Mouse (Mus musculus): ENCODE results near the gene D8Ertd738e.

D8Ertd738e gene

DNA sequence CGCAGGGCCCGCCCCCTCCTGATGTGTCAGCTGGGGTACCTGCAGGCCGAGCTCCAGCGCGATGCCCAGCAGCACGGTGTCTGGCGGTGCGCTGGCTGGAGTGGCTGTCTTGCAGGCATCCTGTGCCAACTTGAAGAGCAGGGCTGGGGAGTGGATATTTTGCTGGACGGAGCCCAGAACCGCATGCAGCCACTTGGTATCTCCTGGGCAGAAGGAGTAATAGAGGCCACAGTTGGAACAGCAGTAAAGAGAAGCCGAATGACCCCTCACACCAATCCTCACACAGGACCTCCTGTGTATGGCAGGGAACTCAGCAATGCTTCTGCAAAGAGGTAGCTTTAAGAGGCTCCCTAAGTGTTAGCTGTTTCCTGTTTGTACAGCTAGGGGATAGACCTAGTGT is 32.3 kb downstream of the D8Ertd738e start:
- ChIA-PET CTCF (interaction anchor here in 3 of 4 experiments (0.6 to 2.2 kb wide), 5 partner anchors 9 to 209 kb away, joined by 3 to 6 read pairs (median 4); no protein-coding TSS in a partner anchor), POLR2A (interaction anchor here (0.6 to 2.8 kb wide), 14 partner anchors 10 to 262 kb away, joined by 3 to 14 read pairs (median 4); partner anchors contain the start of genes 1700067K01Rik (in 1 of the 4), Asf1b (in 1 of the 4) and Gm10644 (in 1 of the 4))

- ChIA-PET POLR2A (interaction anchor here in 2 of 4 experiments (0.9 to 2.1 kb wide), 9 partner anchors 11 to 203 kb away, joined by 3 to 6 read pairs (median 3); no protein-coding TSS in a partner anchor), CTCF (interaction anchor here in 3 of 4 experiments (0.6 to 10.9 kb wide), 7 partner anchors 9 to 200 kb away, joined by 3 to 152 read pairs (median 4); partner anchors contain the start of gene Nanos3 (in 1 of the 3))
Observed at GRCm38 (mm10) chr8:84213277-84213676, 36.2 kb downstream of the D8Ertd738e start.

DNA sequence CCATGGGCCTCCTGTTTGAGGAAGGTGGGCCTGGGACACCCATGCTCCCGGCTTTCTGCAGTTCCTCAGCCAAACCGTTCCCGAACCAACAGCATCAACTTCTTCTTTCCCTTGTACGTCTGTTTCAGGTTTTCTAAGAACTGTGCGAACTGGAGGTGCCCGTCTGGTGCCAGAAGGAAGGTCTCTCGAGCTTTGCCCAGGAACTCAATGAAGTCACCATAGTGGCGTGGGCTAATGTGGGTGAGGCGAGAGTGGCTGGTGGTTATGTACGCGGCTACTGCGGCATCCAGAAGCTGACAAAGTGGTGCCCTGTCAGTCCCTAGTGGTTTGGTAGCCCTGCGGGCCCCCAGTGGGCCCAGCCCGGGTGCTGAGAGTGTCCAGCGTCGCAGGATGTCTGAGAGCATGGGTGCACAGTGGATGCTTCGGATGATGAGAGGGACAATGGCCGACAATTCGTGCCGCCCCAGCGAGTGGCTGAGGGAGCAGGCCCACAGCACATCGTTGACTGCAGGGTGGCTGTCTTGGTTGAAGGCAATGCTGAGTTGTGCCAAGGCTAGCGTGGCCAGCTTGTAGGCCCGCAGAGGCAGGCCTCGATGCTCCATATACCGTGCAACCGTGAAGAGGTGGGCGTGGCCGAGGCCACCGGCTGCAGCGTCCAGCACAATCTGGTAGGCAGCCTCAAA is 37.5 kb downstream of the D8Ertd738e start:
- ChIA-PET POLR2A (interaction anchor here in 3 of 4 experiments (0.6 to 7.2 kb wide), 11 partner anchors 10 to 107 kb away, joined by 3 to 94 read pairs (median 4); partner anchors contain the start of genes Ccdc130 (in 1 of the 3) and Dcaf15 (in 1 of the 3)), CTCF (interaction anchor here in 3 of 4 experiments (0.6 to 10.9 kb wide), 5 partner anchors 11 to 200 kb away, joined by 3 to 152 read pairs (median 3); partner anchors contain the start of genes 2210011C24Rik (in 1 of the 3) and Nanos3 (in 1 of the 3))

DNA sequence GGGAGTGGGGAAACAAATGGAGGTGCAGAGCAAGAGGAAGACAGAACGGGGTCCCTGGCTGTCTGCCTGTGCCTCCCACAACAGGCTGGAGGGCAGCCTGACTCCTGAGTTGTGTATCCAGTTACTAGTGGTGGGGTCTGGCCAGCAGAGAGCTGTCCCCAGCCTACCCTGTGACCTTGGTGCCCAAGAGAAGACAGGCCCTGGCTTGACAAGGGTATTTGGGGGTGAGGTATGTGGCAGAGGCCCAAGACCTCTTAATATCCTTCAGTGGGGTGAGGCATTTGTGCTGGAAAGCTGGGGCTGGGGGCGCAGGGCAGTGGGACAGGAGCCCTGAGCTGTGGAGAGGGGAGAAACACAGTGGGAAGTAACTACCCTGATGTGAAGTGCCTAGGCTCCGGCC is 38.3 kb downstream of the D8Ertd738e start:
- ChIA-PET POLR2A (interaction anchor here in 3 of 4 experiments (0.7 to 7.2 kb wide), 13 partner anchors 9 to 59 kb away, joined by 3 to 94 read pairs (median 4); partner anchors contain the start of gene Ccdc130 (in 1 of the 3)), CTCF (interaction anchor here in 3 of 4 experiments (0.5 to 10.9 kb wide), 10 partner anchors 10 to 380 kb away, joined by 3 to 152 read pairs (median 4); partner anchors contain the start of genes 2210011C24Rik (in 1 of the 3), Mri1 (in 1 of the 3) and Nanos3 (in 1 of the 3))

DNA sequence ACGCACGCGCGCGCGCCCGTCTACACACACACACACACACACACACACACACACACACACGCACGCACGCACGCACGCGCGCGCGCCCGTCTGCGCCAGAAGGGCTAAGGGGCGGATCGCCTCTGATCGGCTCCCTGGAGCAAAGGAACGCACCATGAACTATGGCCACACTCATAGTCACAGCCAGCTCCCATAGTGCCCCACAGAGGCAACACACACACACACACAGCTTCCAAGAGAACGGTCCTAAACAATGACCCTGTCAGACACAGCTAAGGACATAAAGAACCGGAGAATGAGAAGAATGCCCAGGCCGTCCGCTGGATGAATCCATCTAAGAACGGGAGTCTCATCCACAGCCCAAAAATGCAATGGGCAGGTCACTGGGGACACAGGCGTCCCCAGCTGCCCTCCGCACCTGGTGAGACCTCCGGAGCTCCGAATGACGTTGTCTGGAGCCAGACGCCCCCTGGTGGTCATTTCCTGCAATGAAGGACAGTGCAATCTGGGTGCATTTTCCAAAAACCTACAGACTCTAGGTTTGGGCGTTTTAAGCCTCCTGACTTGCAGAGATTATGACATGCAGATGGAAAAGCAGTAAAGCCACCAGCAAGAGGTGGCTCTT is 39.2 kb downstream of the D8Ertd738e start:
- POLR2A ChIA-PET = interaction anchor here in 3 of 4 experiments (0.6 to 7.2 kb wide), 40 partner anchors 8 to 348 kb away, joined by 3 to 94 read pairs (median 4); partner anchors contain the start of genes Dcaf15 (in 2 of the 3), Asf1b (in 1 of the 3), Ccdc130 (in 1 of the 3) and Gm10644 (in 1 of the 3)
- CTCF ChIA-PET = interaction anchor here (0.5 to 10.9 kb wide), 79 partner anchors 8 to 1169 kb away, joined by 3 to 152 read pairs (median 5); partner anchors contain the start of genes Mri1 (in 2 of the 4), Asf1b (in 1 of the 4), Ccdc130 (in 1 of the 4) and Dcaf15 (in 1 of the 4)

DNA sequence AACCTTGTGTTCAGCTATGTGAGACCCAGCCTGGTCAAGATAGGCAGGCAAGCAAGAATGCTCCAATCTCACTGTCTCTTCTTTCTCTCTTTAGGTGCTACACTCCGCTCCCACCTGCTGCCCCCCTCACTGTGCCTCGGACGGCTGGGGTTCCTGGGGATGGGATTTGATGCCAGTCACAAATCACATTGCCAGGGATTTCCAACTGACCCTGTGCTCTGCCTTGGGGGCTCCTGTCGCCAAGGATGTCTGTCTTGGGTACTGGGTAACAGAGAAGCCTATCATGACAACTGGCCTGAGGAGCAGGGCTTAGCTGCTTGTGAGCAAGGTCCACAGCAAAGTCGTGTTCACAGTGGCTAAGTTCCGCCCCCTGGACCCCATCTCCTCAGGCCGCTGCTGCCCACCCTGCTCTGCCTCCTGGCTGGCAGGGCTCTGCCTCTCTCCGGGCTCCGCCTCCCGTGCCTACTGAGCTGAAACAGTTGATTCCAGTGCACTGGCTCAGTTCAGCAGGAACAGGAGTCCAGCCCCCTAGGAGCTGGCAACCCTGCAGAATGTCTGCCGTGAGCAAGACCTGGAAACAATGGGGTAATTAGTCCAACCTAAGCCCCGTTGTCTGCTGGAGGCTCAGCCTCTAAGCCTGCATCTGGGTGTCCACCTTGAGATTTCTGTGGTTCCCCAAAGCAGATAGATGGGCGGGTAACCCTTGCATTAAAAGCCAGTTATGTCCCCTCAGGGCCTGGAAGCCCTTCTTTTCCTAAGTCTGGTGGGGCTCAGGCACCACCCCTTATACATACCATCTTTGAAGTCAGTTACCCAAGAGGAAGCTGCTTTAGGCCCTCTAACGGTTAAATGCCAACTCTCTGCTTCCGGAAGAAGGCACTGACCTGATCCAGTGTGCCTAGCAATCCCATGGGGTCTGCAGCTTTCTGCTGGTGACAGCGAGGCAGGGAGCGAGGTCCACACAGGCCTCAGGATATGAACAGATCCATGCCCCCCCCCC is 40.8 kb downstream of the D8Ertd738e start:
- POLR2A ChIA-PET = interaction anchor here (0.6 to 7.2 kb wide), 24 partner anchors 7 to 494 kb away, joined by 3 to 94 read pairs (median 4); partner anchors contain the start of genes Ccdc130 (in 1 of the 4) and Ddx39 (in 1 of the 4)
- CTCF ChIA-PET = interaction anchor here in 3 of 4 experiments (0.5 to 10.9 kb wide), 9 partner anchors 8 to 282 kb away, joined by 3 to 152 read pairs (median 4); partner anchors contain the start of genes Il27ra (in 1 of the 3) and Nanos3 (in 1 of the 3)

DNA sequence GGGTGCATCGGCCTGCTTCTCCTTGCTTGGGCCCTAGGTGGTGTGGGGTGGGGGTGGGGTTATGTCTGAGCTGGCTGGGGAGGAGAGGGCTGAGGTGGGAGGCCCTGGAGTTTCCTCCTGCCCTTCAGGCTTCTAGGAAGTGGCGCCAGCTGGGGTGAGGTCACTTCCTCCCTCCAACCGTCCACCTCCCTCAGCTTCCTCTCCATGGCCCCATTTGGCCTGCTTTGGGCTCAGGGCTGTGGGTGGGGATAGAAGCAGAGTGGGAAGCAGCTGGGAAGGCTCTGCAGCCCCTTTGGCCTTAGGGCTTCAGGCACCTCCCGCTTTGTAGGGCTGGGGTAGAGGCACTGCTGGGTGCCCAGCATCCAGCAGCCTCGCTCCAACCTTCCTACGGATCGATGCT is 41.7 kb downstream of the D8Ertd738e start:
- CTCF ChIA-PET = interaction anchor here (0.6 to 10.9 kb wide), 13 partner anchors 9 to 585 kb away, joined by 3 to 152 read pairs (median 4); partner anchors contain the start of genes Il27ra (in 1 of the 4) and Nanos3 (in 1 of the 4)
- POLR2A ChIA-PET = interaction anchor here in 3 of 4 experiments (0.5 to 7.2 kb wide), 17 partner anchors 10 to 493 kb away, joined by 3 to 94 read pairs (median 4); partner anchors contain the start of genes Ddx39 (in 1 of the 3) and Mri1 (in 1 of the 3)

DNA sequence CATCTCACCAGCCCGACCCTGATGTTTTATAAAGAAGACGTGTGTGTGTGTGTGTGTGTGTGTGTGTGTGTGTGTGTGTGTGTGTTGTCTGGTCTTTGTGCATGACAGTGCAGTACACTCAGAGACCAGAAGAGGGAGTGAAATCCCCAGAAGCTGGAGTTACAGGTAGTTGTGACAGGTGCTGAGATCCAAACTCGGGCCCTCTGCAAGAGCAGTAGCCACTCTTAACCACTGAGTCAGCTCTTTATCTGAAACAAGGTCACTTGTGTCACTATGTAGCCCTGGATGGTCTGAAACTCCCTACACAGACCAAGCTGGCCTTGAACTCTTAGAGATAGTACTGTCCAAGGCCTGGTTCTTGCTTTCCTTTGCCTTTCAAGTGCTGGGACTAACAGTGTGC is 42.9 kb downstream of the D8Ertd738e start:
- POLR2A ChIA-PET = interaction anchor here in 3 of 4 experiments (0.5 to 7.2 kb wide), 19 partner anchors 9 to 467 kb away, joined by 3 to 94 read pairs (median 4); partner anchors contain the start of genes Mri1 (in 1 of the 3) and Rfx1 (in 1 of the 3)
- CTCF ChIA-PET = interaction anchor here (0.6 to 10.9 kb wide), 28 partner anchors 10 to 194 kb away, joined by 3 to 152 read pairs (median 4); partner anchors contain the start of genes Ccdc130 (in 1 of the 4), Dcaf15 (in 1 of the 4) and Nanos3 (in 1 of the 4)

GRCm38 (mm10) chr8:84205073-84205472 is 44.4 kb downstream of the D8Ertd738e start:
- CTCF ChIA-PET = interaction anchor here in 2 of 4 experiments (0.6 to 10.9 kb wide), 3 partner anchors 18 to 43 kb away, joined by 3 to 152 read pairs (median 11); partner anchors contain the start of gene Nanos3 (in 1 of the 2)

DNA sequence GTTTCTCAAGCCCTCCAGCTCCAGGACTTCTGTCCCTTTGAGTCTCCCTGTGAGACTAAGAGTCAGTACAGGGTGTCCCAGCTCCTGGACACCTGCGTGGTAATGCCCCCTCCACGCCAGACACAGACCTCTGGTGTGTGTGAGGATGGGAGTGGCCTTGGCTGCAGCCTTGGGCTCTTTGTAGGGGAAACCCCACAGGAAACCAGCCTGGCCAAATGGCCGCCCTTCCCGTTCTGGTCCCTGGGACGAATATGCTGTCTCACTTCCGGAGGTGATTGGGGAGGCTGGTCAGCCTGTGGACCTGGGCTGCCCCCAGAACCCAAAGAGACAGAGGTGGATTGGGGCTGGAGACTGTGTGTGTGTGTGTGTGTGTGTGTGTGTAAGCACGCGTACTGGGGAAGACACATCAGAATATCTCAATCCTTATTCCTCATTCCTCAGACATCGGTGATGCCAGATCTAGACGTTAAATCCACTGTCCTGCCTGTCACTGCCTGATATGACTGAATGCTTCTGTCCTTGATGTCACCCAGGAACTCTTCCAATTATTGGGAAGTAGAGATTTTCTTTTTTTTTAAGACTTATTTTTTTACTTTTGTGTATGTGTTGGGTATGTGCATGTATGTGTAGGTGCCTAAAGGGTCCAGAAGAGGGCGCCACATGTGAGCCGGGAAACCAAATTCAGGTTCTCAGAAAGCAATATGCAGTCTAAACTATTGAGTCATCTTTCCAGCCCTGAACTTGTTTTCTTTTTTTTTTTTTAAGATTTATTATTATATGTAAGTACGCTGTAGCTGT is 45.3 kb downstream of the D8Ertd738e start:
- POLR2A ChIA-PET = interaction anchor here (0.6 to 4.6 kb wide), 25 partner anchors 11 to 711 kb away, joined by 3 to 81 read pairs (median 4); partner anchors contain the start of genes Rfx1 (in 2 of the 4), Asf1b (in 1 of the 4), Dcaf15 (in 1 of the 4) and Gm10644 (in 1 of the 4)

More at GRCm38 (mm10) chr8:84205073-84205472, 44.4 kb downstream of the D8Ertd738e start:
- POLR2A ChIA-PET = interaction anchor here in 3 of 4 experiments (0.6 to 4.6 kb wide), 4 partner anchors 15 to 84 kb away, joined by 3 to 81 read pairs (median 10); partner anchors contain the start of gene Mri1 (in 1 of the 3)

DNA sequence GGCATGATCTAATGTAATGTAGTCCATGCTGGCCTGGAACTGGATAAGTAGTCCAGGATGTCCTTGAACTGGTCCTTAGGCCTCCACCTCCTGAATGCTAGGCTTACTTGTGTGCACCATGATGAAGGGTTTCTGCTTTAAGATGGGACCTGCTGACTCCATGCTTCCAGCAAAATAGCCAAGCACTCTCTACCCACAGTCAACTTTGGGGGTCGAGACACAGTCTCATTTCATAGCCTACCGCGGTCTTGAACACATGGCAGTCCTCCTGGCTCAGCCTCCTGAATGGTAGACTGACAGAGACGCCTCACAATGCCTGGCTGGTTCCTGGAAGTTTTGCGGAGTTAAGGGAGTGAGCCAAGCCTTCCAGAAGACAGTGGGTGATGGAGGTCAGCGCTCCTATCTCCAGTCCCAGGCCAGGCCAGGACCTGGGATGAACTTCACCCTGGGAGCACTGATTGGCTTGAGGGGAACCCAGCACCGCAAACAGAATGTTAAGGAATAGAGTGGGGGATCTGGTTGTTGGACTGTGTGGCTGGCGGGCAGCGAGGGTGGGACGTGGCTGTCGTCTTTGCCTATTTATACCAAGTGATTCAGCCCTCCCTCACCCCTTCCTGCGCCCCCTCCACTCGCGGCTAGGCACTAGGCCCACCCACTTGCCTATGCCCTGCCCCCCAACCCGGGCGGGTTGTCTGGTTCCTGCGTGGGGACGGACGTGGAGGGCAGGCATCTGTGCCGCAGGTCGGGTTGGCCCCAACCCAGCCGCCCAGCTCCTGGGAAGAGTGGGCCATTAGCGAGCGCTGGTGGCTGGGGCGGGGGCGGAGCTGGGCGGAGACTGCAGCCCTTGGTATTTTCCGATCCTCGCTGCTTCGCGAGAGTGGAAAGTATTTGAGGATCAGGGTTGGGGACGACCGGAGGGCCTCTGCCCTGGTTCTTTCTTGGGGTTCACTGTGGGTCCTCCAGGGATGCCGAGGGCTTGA is 46.3 kb downstream of the D8Ertd738e start:
- ChIA-PET CTCF (interaction anchor here in 3 of 4 experiments (0.6 to 3.6 kb wide), 16 partner anchors 10 to 541 kb away, joined by 3 to 23 read pairs (median 3); partner anchors contain the start of gene Mri1 (in 1 of the 3)), POLR2A (interaction anchor here in 3 of 4 experiments (0.6 to 4.6 kb wide), 37 partner anchors 7 to 712 kb away, joined by 3 to 81 read pairs (median 4); partner anchors contain the start of genes Mri1 (in 2 of the 3), Rfx1 (in 2 of the 3), Asf1b (in 1 of the 3) and Ccdc130 (in 1 of the 3))

More for the DNA sequence above, 45.3 kb downstream of the D8Ertd738e start:
- CTCF ChIA-PET = interaction anchor here in 3 of 4 experiments (0.6 to 10.9 kb wide), 16 partner anchors 9 to 542 kb away, joined by 3 to 152 read pairs (median 3); partner anchors contain the start of genes Mri1 (in 1 of the 3) and Nanos3 (in 1 of the 3)

DNA sequence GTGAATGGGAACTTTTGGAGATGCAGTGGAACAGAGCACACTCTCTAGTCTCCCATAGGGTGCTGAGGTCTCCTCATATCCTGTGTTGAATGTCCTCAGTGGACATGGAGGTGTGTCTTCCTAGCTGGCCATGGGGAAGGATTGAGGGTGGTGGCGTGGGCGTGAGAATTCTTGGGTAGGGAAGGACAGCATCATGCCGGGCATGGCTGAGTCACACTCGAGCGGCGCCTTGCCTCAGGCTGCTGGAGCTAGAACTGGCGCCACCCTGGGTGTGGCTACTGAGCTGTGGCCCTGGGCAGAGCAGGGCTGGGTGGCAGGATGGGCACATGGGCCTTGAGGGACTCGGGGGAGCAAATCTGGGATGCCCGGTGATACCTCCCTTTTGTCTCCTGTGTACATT is 47.1 kb downstream of the D8Ertd738e start:
- ChIA-PET POLR2A (interaction anchor here in 3 of 4 experiments (0.5 to 4.6 kb wide), 30 partner anchors 8 to 1038 kb away, joined by 3 to 81 read pairs (median 5); partner anchors contain the start of genes Mri1 (in 2 of the 3), Ccdc130 (in 1 of the 3), Rfx1 (in 1 of the 3) and Tbc1d9 (in 1 of the 3)), CTCF (interaction anchor here in 3 of 4 experiments (0.7 to 3.6 kb wide), 7 partner anchors 8 to 485 kb away, joined by 3 to 23 read pairs (median 7); partner anchors contain the start of gene Nacc1 (in 1 of the 3))

DNA sequence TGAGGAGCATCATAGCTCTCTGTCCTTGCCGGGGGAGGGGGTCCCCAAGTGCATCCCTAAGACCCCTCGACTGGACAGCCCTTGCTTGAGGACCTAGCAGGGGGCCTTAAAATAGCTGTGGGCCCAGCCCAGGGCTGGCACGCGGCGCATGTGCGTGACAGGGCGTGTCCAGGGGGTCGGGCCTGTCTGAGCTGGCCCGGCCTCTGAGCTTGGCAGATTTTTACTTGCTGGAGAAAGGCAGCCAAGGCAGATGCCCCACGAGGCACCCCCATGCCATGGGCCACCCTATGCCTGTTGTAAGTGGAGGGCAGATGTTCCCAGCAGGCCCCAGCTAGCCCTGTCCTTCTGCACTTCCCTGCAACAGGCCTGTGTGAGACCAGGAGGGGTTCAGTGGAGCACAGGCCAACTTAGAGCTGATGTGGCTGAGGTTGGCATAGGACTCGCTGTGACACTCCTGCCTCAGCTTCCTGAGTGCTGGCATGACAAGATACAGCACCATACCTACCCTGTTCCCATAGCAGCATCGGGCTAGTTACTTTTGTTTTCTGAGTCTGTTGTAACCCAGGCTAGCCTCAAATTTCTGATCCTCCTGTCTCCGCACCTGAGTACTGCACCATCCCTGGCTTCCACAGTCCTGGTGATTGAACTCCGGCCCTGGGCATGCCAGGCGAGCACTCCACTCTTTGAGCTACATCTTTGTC is 47.8 kb downstream of the D8Ertd738e start:
- CTCF ChIA-PET = interaction anchor here in 3 of 4 experiments (0.6 to 3.6 kb wide), 19 partner anchors 8 to 743 kb away, joined by 3 to 23 read pairs (median 3); partner anchors contain the start of genes Nacc1 (in 1 of the 3) and Rfx1 (in 1 of the 3)
- POLR2A ChIA-PET = interaction anchor here (0.5 to 4.6 kb wide), 40 partner anchors 8 to 1037 kb away, joined by 3 to 81 read pairs (median 5); partner anchors contain the start of genes 1700067K01Rik (in 2 of the 4), Ccdc130 (in 2 of the 4), Mri1 (in 2 of the 4) and Rfx1 (in 2 of the 4)
